Mouse (Mus musculus) erythroblast, embryonic 14.5 days (primary cell): Measurements from ENCODE around the gene Tkt.

Source experiments
- GATA1 ChIP-seq: IDR thresholded peaks from 2 replicates; pipeline ENCODE4 v1.6.1; 2012; ENCODE audit warnings: low read length, inconsistent platforms, mixed read lengths
- TAL1 ChIP-seq: IDR thresholded peaks from 3 replicates; pipeline ENCODE4 v1.6.1; 2012; ENCODE audit warnings: low read length, inconsistent platforms, mixed read lengths

GRCm38 (mm10) chr14:30564451-30564850 is 16.3 kb downstream of the Tkt start:
- TF ChIP-seq GATA1 (no peak), TAL1 (no peak)
